In genomic region chr4:140405993-140406881, GRCm38 (mm10) we compare ENCODE assay signal across 10 mouse cellular contexts.
A peak's percentile ranks its signal among the peaks of the same experiment; 100 is the strongest.
DNase-seq lines count a peak whose midpoint lies in the region; ATAC-seq lines count a peak whose summit lies in the region.
"Had no signal": no experiment of that assay in that cellular context is flagged by ENCODE, and none has a peak within 500 bp of the region (broad histone marks: within the 10 kb centered on the region; RNA-seq: fewer than 3 reads in every experiment).

No protein-coding gene starts in this region.

- no peaks in the 10 kb centered on the region for H3K4me1 ChIP-seq in intestine, embryonic 14.5 days (replicated peaks; ENCODE audit: control insufficient read depth, insufficient read depth, low read length)
- H3K4me1 ChIP-seq in intestine, embryonic 16.5 days (ENCODE audit: control insufficient read depth, insufficient read depth, low read length) = no peaks in the 10 kb centered on the region
- peaks cover 24% of the 10 kb centered on the region for H3K4me1 ChIP-seq in embryonic facial prominence, embryonic 10.5 days
- peaks cover 33% of the 10 kb centered on the region for H3K4me1 ChIP-seq in midbrain, embryonic 10.5 days
- H3K4me1 ChIP-seq: heart, embryonic 15.5 days had no signal

- no peaks in the 10 kb centered on the region for H3K27me3 ChIP-seq in intestine, embryonic 14.5 days (replicated peaks; ENCODE audit: control insufficient read depth, insufficient read depth, low read length)
- H3K27me3 ChIP-seq in intestine, embryonic 16.5 days (replicated peaks; ENCODE audit: control insufficient read depth, insufficient read depth, low read length) = no peaks in the 10 kb centered on the region
- no peaks in the 10 kb centered on the region for H3K27me3 ChIP-seq in embryonic facial prominence, embryonic 10.5 days (replicated peaks; ENCODE audit: low read depth, poor library complexity, severe bottlenecking)
- H3K27me3 ChIP-seq in midbrain, embryonic 10.5 days (ENCODE audit: low read depth, poor library complexity, severe bottlenecking) = no peaks in the 10 kb centered on the region
- H3K27me3 ChIP-seq: heart, embryonic 15.5 days; Patski had no signal

- WGBS in intestine, embryonic 14.5 days = 24% methylated on average over 7 of the region's 7 CpGs
- 26% methylated on average over 7 of the region's 7 CpGs for WGBS in intestine, embryonic 16.5 days
- 21% methylated on average over 7 of the region's 7 CpGs for WGBS in embryonic facial prominence, embryonic 10.5 days
- 21% methylated on average over 7 of the region's 7 CpGs for WGBS in midbrain, embryonic 10.5 days

- DNase-seq in intestine, embryonic 14.5 days (ENCODE audit: low spot score) = peak; percentile 64
- DNase-seq in embryonic facial prominence, embryonic 10.5 days (ENCODE audit: low spot score) = peak; percentile 76
- DNase-seq in hindlimb bud, embryonic 11.5 days (ENCODE audit: extremely low spot score, low read depth, low spot score) = peak; percentile 26
- peak; percentile 84 for DNase-seq in midbrain, embryonic 10.5 days (ENCODE audit: low spot score)
- DNase-seq in ovary, postnatal 10 days (ENCODE audit: low spot score) = no peak
- no peak for DNase-seq in thymus, adult 18-20 months

- no peak overlapping the region for H3K4me2 ChIP-seq in intestine, embryonic 14.5 days (ENCODE audit: low read length)
- H3K4me2 ChIP-seq in intestine, embryonic 16.5 days (ENCODE audit: low read depth, low read length) = no peak overlapping the region
- H3K4me2 ChIP-seq: heart, embryonic 15.5 days had no signal

- ATAC-seq in intestine, embryonic 14.5 days (replicated peaks; ENCODE audit: low FRiP score, low TSS enrichment, low read depth) = peak; percentile 66; the same call in 1 of the 2 replicates
- no peak for ATAC-seq in intestine, embryonic 16.5 days
- no peak for ATAC-seq in frontal cortex, adult (ENCODE audit: low TSS enrichment)
- ATAC-seq: Patski had no signal

- no peak overlapping the region for H3K4me3 ChIP-seq in intestine, embryonic 14.5 days (ENCODE audit: low read depth, low read length)
- no peak overlapping the region for H3K4me3 ChIP-seq in intestine, embryonic 16.5 days (ENCODE audit: low read length)
- peak overlapping the region; percentile 11; the same call in 1 of the 2 replicates for H3K4me3 ChIP-seq in embryonic facial prominence, embryonic 10.5 days
- H3K4me3 ChIP-seq in midbrain, embryonic 10.5 days = peak overlapping the region; percentile 28; the same call in 1 of the 2 replicates
- H3K4me3 ChIP-seq: heart, embryonic 15.5 days had no signal

- H3K9ac ChIP-seq in intestine, embryonic 14.5 days (ENCODE audit: low read length) = no peak overlapping the region
- H3K9ac ChIP-seq in intestine, embryonic 16.5 days (ENCODE audit: low read depth, low read length) = no peak overlapping the region; the same call in 1 of the 2 replicates
- H3K9ac ChIP-seq: heart, embryonic 15.5 days had no signal

- no peaks in the 10 kb centered on the region for H3K36me3 ChIP-seq in intestine, embryonic 14.5 days (ENCODE audit: control insufficient read depth, insufficient read depth, low read length)
- no peaks in the 10 kb centered on the region for H3K36me3 ChIP-seq in intestine, embryonic 16.5 days (ENCODE audit: control insufficient read depth, insufficient read depth, low read length)
- no peaks in the 10 kb centered on the region for H3K36me3 ChIP-seq in embryonic facial prominence, embryonic 10.5 days (replicated peaks)
- no peaks in the 10 kb centered on the region for H3K36me3 ChIP-seq in midbrain, embryonic 10.5 days
- H3K36me3 ChIP-seq: heart, embryonic 15.5 days had no signal

- 0 out of 2 replicates have a peak overlapping the region, but pooled peaks have one; percentile 43 for H3K27ac ChIP-seq in intestine, embryonic 14.5 days (ENCODE audit: low read depth)
- H3K27ac ChIP-seq in intestine, embryonic 16.5 days (ENCODE audit: low read length) = no peak overlapping the region
- H3K27ac ChIP-seq in embryonic facial prominence, embryonic 10.5 days (replicated peaks) = peak overlapping the region; percentile 76
- peak overlapping the region; percentile 86 for H3K27ac ChIP-seq in midbrain, embryonic 10.5 days (replicated peaks)
- H3K27ac ChIP-seq: heart, embryonic 15.5 days had no signal

- H3K9me3 ChIP-seq in intestine, embryonic 14.5 days (ENCODE audit: control insufficient read depth, low read length) = no peaks in the 10 kb centered on the region
- no peaks in the 10 kb centered on the region for H3K9me3 ChIP-seq in intestine, embryonic 16.5 days (ENCODE audit: control insufficient read depth, low read length)
- H3K9me3 ChIP-seq in embryonic facial prominence, embryonic 10.5 days = no peaks in the 10 kb centered on the region
- H3K9me3 ChIP-seq in midbrain, embryonic 10.5 days (replicated peaks) = no peaks in the 10 kb centered on the region
- H3K9me3 ChIP-seq: heart, embryonic 15.5 days had no signal

Comparison
In these comparisons a context has a peak if more than half of its experiments do, and no peak if none do; other contexts are left out.
1. DNase-seq: peak in intestine, embryonic 14.5 days (single experiment), embryonic facial prominence, embryonic 10.5 days (single experiment), hindlimb bud, embryonic 11.5 days (single experiment) and midbrain, embryonic 10.5 days (single experiment); none in ovary, postnatal 10 days (single experiment) and thymus, adult 18-20 months (0 of 2).
2. H3K4me3 ChIP-seq: peak in embryonic facial prominence, embryonic 10.5 days (single experiment) and midbrain, embryonic 10.5 days (single experiment); none in intestine, embryonic 14.5 days (single experiment) and intestine, embryonic 16.5 days (single experiment).